Mouse (Mus musculus): ENCODE results near the gene Sema5b. TPM values are rescaled to one million over a fixed set of nuclear protein-coding genes. Genes with fewer than 3 reads are reported as not detected.

Gene Sema5b
- polyA plus RNA-seq, 2 experiments, result 0.03 to 0.13 TPM

- H3K36me3 ChIP-seq (replicated peaks; ENCODE audit: control insufficient read depth, insufficient read depth, low read depth), result no peaks in the 10 kb centered on the region
- H3K9me3 ChIP-seq (ENCODE audit: control insufficient read depth, low read length), result no peaks in the 10 kb centered on the region
- no peak for DNase-seq (ENCODE audit: low read depth in 3 of 3, low spot score in 3 of 3)
- no peaks in the 10 kb centered on the region for H3K27me3 ChIP-seq (ENCODE audit: control insufficient read depth, insufficient read depth, low read length)
- H3K4me2 ChIP-seq (ENCODE audit: low read depth), result no peak overlapping the region
- ATAC-seq (ENCODE audit: insufficient read depth), result no peak
- TF ChIP-seq EP300 (IDR thresholded peaks at IDR 0.05; ENCODE audit: low read depth) (no peak), CTCF (IDR thresholded peaks at IDR 0.05; ENCODE audit: low read depth) (no peak)
- no peak overlapping the region for H3K9ac ChIP-seq (replicated peaks)
- no peak overlapping the region for H3K27ac ChIP-seq
- no peaks in the 10 kb centered on the region for H3K4me1 ChIP-seq (replicated peaks; ENCODE audit: control insufficient read depth in 2 of 2, insufficient read depth in 2 of 2, low read length in 1 of 2)
- no peak overlapping the region for H3K4me3 ChIP-seq (ENCODE audit: insufficient read depth in 1 of 2, low read depth in 2 of 2, low read length in 2 of 2)
- 47% methylated on average over 5 of the region's 5 CpGs for WGBS (ENCODE audit: insufficient replicate concordance)
These were observed 57.9 kb downstream of the Sema5b start for GRCm38 (mm10) chr16:35598802-35599201.

GRCm38 (mm10) chr16:35600282-35600681, 59.3 kb downstream of the Sema5b start:
- no peak for TF ChIP-seq EP300 (IDR thresholded peaks at IDR 0.05; ENCODE audit: low read depth)
- TF ChIP-seq CTCF (IDR thresholded peaks at IDR 0.05; ENCODE audit: low read depth), result no peak
- Histone ChIP-seq H3K27ac (no peak overlapping the region), H3K9ac (replicated peaks) (no peak overlapping the region), H3K4me1 (replicated peaks; ENCODE audit: control insufficient read depth in 2 of 2, insufficient read depth in 2 of 2, low read length in 1 of 2) (no peaks in the 10 kb centered on the region), H3K27me3 (ENCODE audit: control insufficient read depth, insufficient read depth, low read length) (no peaks in the 10 kb centered on the region), H3K36me3 (replicated peaks; ENCODE audit: control insufficient read depth, insufficient read depth, low read depth) (no peaks in the 10 kb centered on the region), H3K4me2 (ENCODE audit: low read depth) (no peak overlapping the region), H3K9me3 (ENCODE audit: control insufficient read depth, low read length) (no peaks in the 10 kb centered on the region), H3K4me3 (ENCODE audit: insufficient read depth in 1 of 2, low read depth in 2 of 2, low read length in 2 of 2) (no peak overlapping the region)
- WGBS (ENCODE audit: insufficient replicate concordance), result 60% methylated on average over 5 of the region's 5 CpGs
- DNase-seq (ENCODE audit: low read depth in 3 of 3, low spot score in 3 of 3) (no peak), ATAC-seq (ENCODE audit: insufficient read depth) (no peak)

GRCm38 (mm10) chr16:35601426-35601825, 60.5 kb downstream of the Sema5b start:
- Histone ChIP-seq H3K27me3 (ENCODE audit: control insufficient read depth, insufficient read depth, low read length) (no peaks in the 10 kb centered on the region), H3K4me3 (ENCODE audit: insufficient read depth in 1 of 2, low read depth in 2 of 2, low read length in 2 of 2) (no peak overlapping the region), H3K4me1 (replicated peaks; ENCODE audit: control insufficient read depth in 2 of 2, insufficient read depth in 2 of 2, low read length in 1 of 2) (no peaks in the 10 kb centered on the region), H3K36me3 (replicated peaks; ENCODE audit: control insufficient read depth, insufficient read depth, low read depth) (no peaks in the 10 kb centered on the region), H3K27ac (no peak overlapping the region), H3K9ac (replicated peaks) (no peak overlapping the region), H3K9me3 (ENCODE audit: control insufficient read depth, low read length) (no peaks in the 10 kb centered on the region), H3K4me2 (ENCODE audit: low read depth) (no peak overlapping the region)
- DNase-seq (ENCODE audit: low read depth in 3 of 3, low spot score in 3 of 3) (no peak), ATAC-seq (ENCODE audit: insufficient read depth) (no peak)
- TF ChIP-seq EP300 (IDR thresholded peaks at IDR 0.05; ENCODE audit: low read depth) (no peak), CTCF (IDR thresholded peaks at IDR 0.05; ENCODE audit: low read depth) (no peak)
- 56% methylated on average over 6 of the region's 6 CpGs for WGBS (ENCODE audit: insufficient replicate concordance)

GRCm38 (mm10) chr16:35602529-35602928, 61.6 kb downstream of the Sema5b start:
- no peak for ATAC-seq (ENCODE audit: insufficient read depth)
- Histone ChIP-seq H3K4me3 (ENCODE audit: insufficient read depth in 1 of 2, low read depth in 2 of 2, low read length in 2 of 2) (no peak overlapping the region), H3K27ac (no peak overlapping the region), H3K9ac (replicated peaks) (no peak overlapping the region), H3K4me2 (ENCODE audit: low read depth) (no peak overlapping the region), H3K27me3 (ENCODE audit: control insufficient read depth, insufficient read depth, low read length) (no peaks in the 10 kb centered on the region), H3K4me1 (replicated peaks; ENCODE audit: control insufficient read depth in 2 of 2, insufficient read depth in 2 of 2, low read length in 1 of 2) (no peaks in the 10 kb centered on the region), H3K9me3 (ENCODE audit: control insufficient read depth, low read length) (no peaks in the 10 kb centered on the region), H3K36me3 (replicated peaks; ENCODE audit: control insufficient read depth, insufficient read depth, low read depth) (no peaks in the 10 kb centered on the region)
- 54% methylated on average over 9 of the region's 9 CpGs for WGBS (ENCODE audit: insufficient replicate concordance)
- DNase-seq (ENCODE audit: low read depth in 3 of 3, low spot score in 3 of 3), result no peak
- TF ChIP-seq CTCF (IDR thresholded peaks at IDR 0.05; ENCODE audit: low read depth) (no peak), EP300 (IDR thresholded peaks at IDR 0.05; ENCODE audit: low read depth) (no peak)

GRCm38 (mm10) chr16:35603729-35604522, 63.0 kb downstream of the Sema5b start:
- TF ChIP-seq CTCF (IDR thresholded peaks at IDR 0.05; ENCODE audit: low read depth) (no peak), EP300 (IDR thresholded peaks at IDR 0.05; ENCODE audit: low read depth) (no peak)
- H3K27ac ChIP-seq, result no peak overlapping the region
- ATAC-seq (ENCODE audit: insufficient read depth), result no peak
- no peak overlapping the region for H3K9ac ChIP-seq (replicated peaks)
- H3K9me3 ChIP-seq (ENCODE audit: control insufficient read depth, low read length), result no peaks in the 10 kb centered on the region
- H3K36me3 ChIP-seq (replicated peaks; ENCODE audit: control insufficient read depth, insufficient read depth, low read depth), result no peaks in the 10 kb centered on the region
- H3K4me1 ChIP-seq (replicated peaks; ENCODE audit: control insufficient read depth in 2 of 2, insufficient read depth in 2 of 2, low read length in 1 of 2), result no peaks in the 10 kb centered on the region
- H3K4me2 ChIP-seq (ENCODE audit: low read depth), result no peak overlapping the region
- no peak overlapping the region for H3K4me3 ChIP-seq (ENCODE audit: insufficient read depth in 1 of 2, low read depth in 2 of 2, low read length in 2 of 2)
- 64% methylated on average over 20 of the region's 20 CpGs for WGBS (ENCODE audit: insufficient replicate concordance)
- H3K27me3 ChIP-seq (ENCODE audit: control insufficient read depth, insufficient read depth, low read length), result no peaks in the 10 kb centered on the region
- DNase-seq (ENCODE audit: low read depth in 3 of 3, low spot score in 3 of 3), result no peak

Data from liver, embryonic 14.5 days (tissue).